24 mouse cellular contexts compared by ENCODE assay signal in the genomic region with DNA sequence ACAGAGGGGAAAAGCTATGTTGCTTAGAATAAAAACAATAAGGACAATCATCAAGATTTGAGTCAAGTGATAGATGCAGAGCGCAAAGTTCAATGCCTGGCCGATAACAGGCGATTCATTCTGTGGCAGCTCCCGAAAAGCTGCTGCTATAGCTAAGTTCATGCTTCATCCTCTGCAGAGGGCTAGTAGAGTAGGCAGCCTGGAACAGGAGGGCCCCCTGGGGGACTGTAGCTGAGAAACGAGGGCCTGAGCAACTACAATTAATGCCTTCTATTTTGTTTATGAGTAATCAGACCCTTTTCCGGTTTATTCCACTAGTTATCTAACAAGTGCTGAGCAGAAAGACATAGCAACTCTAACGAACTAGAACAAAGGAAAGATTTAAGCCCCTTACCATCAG.
A peak's percentile ranks its signal among the peaks of the same experiment; 100 is the strongest.
DNase-seq lines count a peak whose midpoint lies in the region; ATAC-seq and TF ChIP-seq lines count a peak whose summit lies in the region.
"Had no signal": no experiment of that assay in that cellular context is flagged by ENCODE, and none has a peak within 500 bp of the region (broad histone marks: within the 10 kb centered on the region; RNA-seq: fewer than 3 reads in every experiment).

No protein-coding gene starts in this region.

- no peak for ATAC-seq in embryonic facial prominence, embryonic 15.5 days (ENCODE audit: insufficient number of reproducible peaks, low FRiP score, low TSS enrichment, low read depth)
- ATAC-seq in kidney, postnatal 0 days (replicated peaks; ENCODE audit: low FRiP score, low read depth) = no peak
- ATAC-seq in midbrain, embryonic 13.5 days = peak; percentile 58; the same call in 1 of the 2 replicates
- no peak for ATAC-seq in midbrain, embryonic 16.5 days
- ATAC-seq: CD4-positive, CD25-positive, alpha-beta regulatory T cell, adult 4 months; forebrain, embryonic 13.5 days; intestine, embryonic 15.5 days; liver, postnatal 0 days had no signal

- no peak overlapping the region for H3K9ac ChIP-seq in embryonic facial prominence, embryonic 15.5 days
- H3K9ac ChIP-seq in kidney, postnatal 0 days (ENCODE audit: low read depth, low read length) = no peak overlapping the region
- H3K9ac ChIP-seq in midbrain, embryonic 13.5 days (replicated peaks) = no peak overlapping the region
- H3K9ac ChIP-seq in midbrain, embryonic 16.5 days (ENCODE audit: low read depth, low read length) = no peak overlapping the region
- H3K9ac ChIP-seq: embryonic facial prominence, embryonic 13.5 days; forebrain, embryonic 13.5 days; heart, embryonic 15.5 days; hindbrain, embryonic 15.5 days; intestine, embryonic 15.5 days; limb, embryonic 12.5 days; liver, postnatal 0 days had no signal

- H3K9me3 ChIP-seq in embryonic facial prominence, embryonic 15.5 days (replicated peaks) = no peaks in the 10 kb centered on the region
- H3K9me3 ChIP-seq in embryonic facial prominence, embryonic 10.5 days = no peaks in the 10 kb centered on the region; the same call in 1 of the 2 replicates
- H3K9me3 ChIP-seq in kidney, postnatal 0 days (replicated peaks; ENCODE audit: low read length) = no peaks in the 10 kb centered on the region; the same call in 1 of the 2 replicates
- no peaks in the 10 kb centered on the region; the same call in none of the 2 replicates for H3K9me3 ChIP-seq in midbrain, embryonic 13.5 days
- no peaks in the 10 kb centered on the region; the same call in 1 of the 2 replicates for H3K9me3 ChIP-seq in midbrain, embryonic 16.5 days (replicated peaks; ENCODE audit: control insufficient read depth, low read length, poor library complexity, severe bottlenecking)
- H3K9me3 ChIP-seq: heart, embryonic 15.5 days; intestine, embryonic 15.5 days; limb, embryonic 12.5 days had no signal

- peak; percentile 31; the same call in 1 of the 2 replicates for TF ChIP-seq CTCF in kidney, postnatal 0 days (IDR thresholded peaks at IDR 0.05; ENCODE audit: low read depth)
- TF ChIP-seq CTCF in cortical plate, adult 2 months (IDR thresholded peaks at IDR 0.05; ENCODE audit: extremely low read depth, insufficient read depth, low read length) = no peak

- 60% methylated on average over 7 of the region's 7 CpGs for WGBS in embryonic facial prominence, embryonic 15.5 days
- WGBS in embryonic facial prominence, embryonic 10.5 days = 72% methylated on average over 7 of the region's 7 CpGs
- WGBS in kidney, postnatal 0 days = 61% methylated on average over 7 of the region's 7 CpGs
- WGBS in midbrain, embryonic 13.5 days = 56% methylated on average over 7 of the region's 7 CpGs
- WGBS in midbrain, embryonic 16.5 days = 51% methylated on average over 7 of the region's 7 CpGs

- H3K4me2 ChIP-seq in embryonic facial prominence, embryonic 15.5 days (replicated peaks) = no peak overlapping the region
- no peak overlapping the region for H3K4me2 ChIP-seq in kidney, postnatal 0 days (ENCODE audit: low read length)
- no peak overlapping the region for H3K4me2 ChIP-seq in midbrain, embryonic 13.5 days (replicated peaks)
- no peak overlapping the region for H3K4me2 ChIP-seq in midbrain, embryonic 16.5 days (ENCODE audit: low read length)
- H3K4me2 ChIP-seq: embryonic facial prominence, embryonic 13.5 days; forebrain, embryonic 13.5 days; heart, embryonic 15.5 days; hindbrain, embryonic 15.5 days; intestine, embryonic 15.5 days; limb, embryonic 12.5 days; liver, embryonic 11.5 days had no signal

- no peak overlapping the region for H3K4me3 ChIP-seq in embryonic facial prominence, embryonic 15.5 days (replicated peaks)
- H3K4me3 ChIP-seq in embryonic facial prominence, embryonic 10.5 days = no peak overlapping the region
- no peak overlapping the region for H3K4me3 ChIP-seq in kidney, postnatal 0 days (replicated peaks; ENCODE audit: low read depth, low read length)
- H3K4me3 ChIP-seq in midbrain, embryonic 13.5 days (replicated peaks) = no peak overlapping the region
- H3K4me3 ChIP-seq in midbrain, embryonic 16.5 days (ENCODE audit: low read depth, low read length) = no peak overlapping the region
- no peak overlapping the region for H3K4me3 ChIP-seq in cortical plate, adult 2 months (ENCODE audit: insufficient read depth, low read length)
- H3K4me3 ChIP-seq: embryonic facial prominence, embryonic 13.5 days; forebrain, embryonic 13.5 days; heart, embryonic 15.5 days; hindbrain, embryonic 15.5 days; intestine, embryonic 15.5 days; limb, embryonic 12.5 days; megakaryocyte, embryonic 14.5 days had no signal

- H3K27ac ChIP-seq in embryonic facial prominence, embryonic 15.5 days (replicated peaks) = peak overlapping the region; percentile 6
- no peak overlapping the region for H3K27ac ChIP-seq in embryonic facial prominence, embryonic 10.5 days (replicated peaks)
- H3K27ac ChIP-seq in kidney, postnatal 0 days = no peak overlapping the region
- no peak overlapping the region for H3K27ac ChIP-seq in midbrain, embryonic 13.5 days
- no peak overlapping the region for H3K27ac ChIP-seq in midbrain, embryonic 16.5 days (ENCODE audit: low read length)
- H3K27ac ChIP-seq in cortical plate, adult 2 months (ENCODE audit: insufficient read depth, low read length) = peak overlapping the region; percentile 74; the same call in 1 of the 2 replicates
- H3K27ac ChIP-seq: embryonic facial prominence, embryonic 13.5 days; forebrain, embryonic 13.5 days; heart, embryonic 15.5 days; hindbrain, embryonic 15.5 days; intestine, embryonic 15.5 days; limb, embryonic 12.5 days had no signal

- TF ChIP-seq POLR2A in cortical plate, adult 2 months (IDR thresholded peaks at IDR 0.05; ENCODE audit: extremely low read depth, insufficient read depth, low read length) = no peak

- no peaks in the 10 kb centered on the region for H3K27me3 ChIP-seq in embryonic facial prominence, embryonic 15.5 days
- H3K27me3 ChIP-seq in embryonic facial prominence, embryonic 10.5 days (replicated peaks; ENCODE audit: low read depth, poor library complexity, severe bottlenecking) = no peaks in the 10 kb centered on the region
- no peaks in the 10 kb centered on the region for H3K27me3 ChIP-seq in kidney, postnatal 0 days (ENCODE audit: insufficient read depth, low read length)
- H3K27me3 ChIP-seq in midbrain, embryonic 13.5 days = no peaks in the 10 kb centered on the region
- no peaks in the 10 kb centered on the region for H3K27me3 ChIP-seq in midbrain, embryonic 16.5 days (ENCODE audit: control insufficient read depth, insufficient read depth, low read depth, low read length)
- H3K27me3 ChIP-seq: embryonic facial prominence, embryonic 13.5 days; forebrain, embryonic 13.5 days; heart, embryonic 15.5 days; hindbrain, embryonic 15.5 days; intestine, embryonic 15.5 days; limb, embryonic 12.5 days; megakaryocyte, embryonic 14.5 days had no signal

- H3K4me1 ChIP-seq in embryonic facial prominence, embryonic 15.5 days = no peaks in the 10 kb centered on the region
- H3K4me1 ChIP-seq in embryonic facial prominence, embryonic 10.5 days = no peaks in the 10 kb centered on the region
- no peaks in the 10 kb centered on the region for H3K4me1 ChIP-seq in kidney, postnatal 0 days (replicated peaks; ENCODE audit: insufficient read depth, low read length)
- H3K4me1 ChIP-seq in midbrain, embryonic 13.5 days (replicated peaks) = no peaks in the 10 kb centered on the region; the same call in 1 of the 2 replicates
- H3K4me1 ChIP-seq in midbrain, embryonic 16.5 days (ENCODE audit: control insufficient read depth, insufficient read depth, low read length) = no peaks in the 10 kb centered on the region
- H3K4me1 ChIP-seq in cortical plate, adult 2 months (ENCODE audit: control insufficient read depth, insufficient read depth, low read length) = peaks cover 3% of the 10 kb centered on the region; the same call in 1 of the 2 replicates
- H3K4me1 ChIP-seq: embryonic facial prominence, embryonic 13.5 days; forebrain, embryonic 13.5 days; heart, embryonic 15.5 days; intestine, embryonic 15.5 days; limb, embryonic 12.5 days; megakaryocyte, embryonic 14.5 days had no signal

- intact Hi-C loops in gastrocnemius, postnatal 14 days (cut with DNase I; ENCODE audit: low total_unique reads) = no loop called here

- DNase-seq in embryonic facial prominence, embryonic 10.5 days (ENCODE audit: low spot score) = no peak
- DNase-seq in kidney, postnatal 0 days (ENCODE audit: low spot score) = no peak
- DNase-seq in kidney, postnatal 10 days = no peak
- no peak for DNase-seq in gastrocnemius, postnatal 14 days
- DNase-seq: adrenal gland, postnatal 14 days; cerebellum, adult 8-10 months; gastrocnemius, postnatal 36 days; heart, postnatal 36 days; kidney, postnatal 4 days; liver, postnatal 0 days; lung, postnatal 36 days had no signal

- no peaks in the 10 kb centered on the region for H3K36me3 ChIP-seq in embryonic facial prominence, embryonic 15.5 days
- H3K36me3 ChIP-seq in embryonic facial prominence, embryonic 10.5 days (replicated peaks) = no peaks in the 10 kb centered on the region
- H3K36me3 ChIP-seq in kidney, postnatal 0 days (ENCODE audit: insufficient read depth, low read length) = no peaks in the 10 kb centered on the region
- no peaks in the 10 kb centered on the region for H3K36me3 ChIP-seq in midbrain, embryonic 13.5 days
- H3K36me3 ChIP-seq in midbrain, embryonic 16.5 days (ENCODE audit: control insufficient read depth, insufficient read depth, low read length) = no peaks in the 10 kb centered on the region
- H3K36me3 ChIP-seq: embryonic facial prominence, embryonic 13.5 days; heart, embryonic 15.5 days; hindbrain, embryonic 15.5 days; intestine, embryonic 15.5 days; limb, embryonic 12.5 days had no signal

Comparison
In these comparisons a context has a peak if more than half of its experiments do, and no peak if none do; other contexts are left out.
1. H3K27ac ChIP-seq: peak in embryonic facial prominence, embryonic 15.5 days (single experiment) and cortical plate, adult 2 months (single experiment); none in embryonic facial prominence, embryonic 10.5 days (single experiment), kidney, postnatal 0 days (single experiment), midbrain, embryonic 13.5 days (single experiment) and midbrain, embryonic 16.5 days (single experiment).